Mouse (Mus musculus) monocyte, adult 5-6 weeks (primary cell): ENCODE results near the gene Cd6. TPM values are rescaled to one million over a fixed set of nuclear protein-coding genes. Genes with fewer than 3 reads are reported as not detected.
A peak's percentile ranks its signal among the peaks of the same experiment; 100 is the strongest.

Source experiments
- ATAC-seq: fragments of 153-309, 156-312 bp; replicated peaks from 2 replicates; pipeline ENCODE4 v1.8.0; 2017; ENCODE audit warnings: mild to moderate bottlenecking; ENCODE audit not compliant: low TSS enrichment, insufficient number of reproducible peaks, severe bottlenecking, poor library complexity, low FRiP score
- total RNA-seq: library from RNA; stranded (forward); fragments of 200-1000, 200-491, 200-594 nt; gene quantifications from 3 replicates; pipeline ENCODE4 v1.2.3, GENCODE M21; 2017

The Cd6 gene
- total RNA-seq, 1 experiment from 2014 or later: 1.8 TPM

GRCm38 (mm10) chr19:10808524-10809233, 21.2 kb downstream of the Cd6 start:
- ATAC-seq: no peak

- ATAC-seq: no peak
Observed at GRCm38 (mm10) chr19:10805661-10806285, 24.1 kb downstream of the Cd6 start.

- no peak for ATAC-seq
Observed at GRCm38 (mm10) chr19:10804850-10805660, 24.8 kb downstream of the Cd6 start.

- ATAC-seq: peak; percentile 83
Observed at GRCm38 (mm10) chr19:10803751-10804150, 26.1 kb downstream of the Cd6 start.

GRCm38 (mm10) chr19:10801906-10802305, 28.0 kb downstream of the Cd6 start:
- ATAC-seq: no peak

GRCm38 (mm10) chr19:10801070-10801469, 28.8 kb downstream of the Cd6 start:
- ATAC-seq: peak; percentile 47; the same call in 1 of the 2 replicates

- ATAC-seq: no peak
Observed at GRCm38 (mm10) chr19:10799155-10799554, 30.7 kb downstream of the Cd6 start.

- ATAC-seq: no peak
Observed at GRCm38 (mm10) chr19:10798576-10798975, 31.3 kb downstream of the Cd6 start.

GRCm38 (mm10) chr19:10794916-10795315, 34.9 kb downstream of the Cd6 start:
- no peak for ATAC-seq

GRCm38 (mm10) chr19:10793044-10793443, 36.8 kb downstream of the Cd6 start:
- no peak for ATAC-seq

GRCm38 (mm10) chr19:10790323-10790722, 39.5 kb downstream of the Cd6 start:
- no peak for ATAC-seq

- no peak for ATAC-seq
Observed at GRCm38 (mm10) chr19:10788242-10788641, 41.6 kb downstream of the Cd6 start.

GRCm38 (mm10) chr19:10787406-10787805, 42.5 kb downstream of the Cd6 start:
- no peak for ATAC-seq

GRCm38 (mm10) chr19:10786753-10787152, 43.1 kb downstream of the Cd6 start:
- ATAC-seq: no peak

- no peak for ATAC-seq
Observed at GRCm38 (mm10) chr19:10784796-10785459, 44.9 kb downstream of the Cd6 start.

GRCm38 (mm10) chr19:10784061-10784460, 45.8 kb downstream of the Cd6 start:
- ATAC-seq: no peak

GRCm38 (mm10) chr19:10783168-10783567, 46.7 kb downstream of the Cd6 start:
- no peak for ATAC-seq

GRCm38 (mm10) chr19:10781641-10782040, 48.2 kb downstream of the Cd6 start:
- no peak for ATAC-seq

GRCm38 (mm10) chr19:10776906-10777305, 53.0 kb downstream of the Cd6 start:
- ATAC-seq: no peak
